Mouse (Mus musculus): Measurements from ENCODE around the gene Pkib. TPM values are rescaled to one million over a fixed set of nuclear protein-coding genes. Genes with fewer than 3 reads are reported as not detected.

Gene Pkib
- polyA plus RNA-seq, 1 experiment from 2014 or later: 2.3 TPM

- H3K4me2 ChIP-seq (ENCODE audit: low read depth, low read length): no peak overlapping the region
- DNase-seq (ENCODE audit: low spot score) (no peak), ATAC-seq (replicated peaks; ENCODE audit: insufficient number of reproducible peaks, low FRiP score, low TSS enrichment, low read depth) (no peak)
- H3K9ac ChIP-seq (replicated peaks; ENCODE audit: low read length): no peak overlapping the region
- 85% methylated on average over 2 of the region's 2 CpGs for WGBS
- H3K4me3 ChIP-seq (ENCODE audit: low read depth, low read length): no peak overlapping the region
- H3K9me3 ChIP-seq (replicated peaks; ENCODE audit: control insufficient read depth, low read length): no peaks in the 10 kb centered on the region
- no peaks in the 10 kb centered on the region for H3K4me1 ChIP-seq (ENCODE audit: control insufficient read depth, insufficient read depth, low read length)
- H3K27ac ChIP-seq (replicated peaks; ENCODE audit: low read depth, low read length): no peak overlapping the region
- no peaks in the 10 kb centered on the region for H3K27me3 ChIP-seq (ENCODE audit: control insufficient read depth, insufficient read depth, low read length)
- H3K36me3 ChIP-seq (replicated peaks; ENCODE audit: control insufficient read depth, insufficient read depth, low read depth, low read length): no peaks in the 10 kb centered on the region
Measured at GRCm38 (mm10) chr10:57755201-57755736, 123.5 kb downstream of the Pkib start.

GRCm38 (mm10) chr10:57758999-57759398 is 127.2 kb downstream of the Pkib start:
- no peak for ATAC-seq (replicated peaks; ENCODE audit: insufficient number of reproducible peaks, low FRiP score, low TSS enrichment, low read depth)
- H3K27me3 ChIP-seq (ENCODE audit: control insufficient read depth, insufficient read depth, low read length): no peaks in the 10 kb centered on the region
- no peak for DNase-seq (ENCODE audit: low spot score)
- no peak overlapping the region for H3K9ac ChIP-seq (replicated peaks; ENCODE audit: low read length)
- H3K4me3 ChIP-seq (ENCODE audit: low read depth, low read length): no peak overlapping the region
- no peaks in the 10 kb centered on the region for H3K4me1 ChIP-seq (ENCODE audit: control insufficient read depth, insufficient read depth, low read length)
- no peaks in the 10 kb centered on the region for H3K9me3 ChIP-seq (replicated peaks; ENCODE audit: control insufficient read depth, low read length)
- WGBS: 89% methylated on average over 2 of the region's 2 CpGs
- no peaks in the 10 kb centered on the region for H3K36me3 ChIP-seq (replicated peaks; ENCODE audit: control insufficient read depth, insufficient read depth, low read depth, low read length)
- no peak overlapping the region for H3K27ac ChIP-seq (replicated peaks; ENCODE audit: low read depth, low read length)
- H3K4me2 ChIP-seq (ENCODE audit: low read depth, low read length): no peak overlapping the region

- DNase-seq (ENCODE audit: low spot score) (no peak), ATAC-seq (replicated peaks; ENCODE audit: insufficient number of reproducible peaks, low FRiP score, low TSS enrichment, low read depth) (no peak)
- Histone ChIP-seq H3K36me3 (replicated peaks; ENCODE audit: control insufficient read depth, insufficient read depth, low read depth, low read length) (no peaks in the 10 kb centered on the region), H3K27me3 (ENCODE audit: control insufficient read depth, insufficient read depth, low read length) (no peaks in the 10 kb centered on the region), H3K9me3 (replicated peaks; ENCODE audit: control insufficient read depth, low read length) (no peaks in the 10 kb centered on the region), H3K4me2 (ENCODE audit: low read depth, low read length) (no peak overlapping the region), H3K27ac (replicated peaks; ENCODE audit: low read depth, low read length) (no peak overlapping the region), H3K9ac (replicated peaks; ENCODE audit: low read length) (no peak overlapping the region), H3K4me3 (ENCODE audit: low read depth, low read length) (no peak overlapping the region), H3K4me1 (ENCODE audit: control insufficient read depth, insufficient read depth, low read length) (no peaks in the 10 kb centered on the region)
- WGBS: 78% methylated on average over 3 of the region's 3 CpGs
Measured at GRCm38 (mm10) chr10:57760694-57761093, 128.9 kb downstream of the Pkib start.

GRCm38 (mm10) chr10:57763044-57763443 is 131.3 kb downstream of the Pkib start:
- H3K4me3 ChIP-seq (ENCODE audit: low read depth, low read length): no peak overlapping the region
- H3K9me3 ChIP-seq (replicated peaks; ENCODE audit: control insufficient read depth, low read length): no peaks in the 10 kb centered on the region
- no peaks in the 10 kb centered on the region for H3K27me3 ChIP-seq (ENCODE audit: control insufficient read depth, insufficient read depth, low read length)
- H3K9ac ChIP-seq (replicated peaks; ENCODE audit: low read length): no peak overlapping the region
- DNase-seq (ENCODE audit: low spot score): no peak
- H3K4me2 ChIP-seq (ENCODE audit: low read depth, low read length): no peak overlapping the region
- H3K36me3 ChIP-seq (replicated peaks; ENCODE audit: control insufficient read depth, insufficient read depth, low read depth, low read length): no peaks in the 10 kb centered on the region
- ATAC-seq (replicated peaks; ENCODE audit: insufficient number of reproducible peaks, low FRiP score, low TSS enrichment, low read depth): no peak
- WGBS: 51% methylated on average over 1 of the region's 1 CpGs
- no peaks in the 10 kb centered on the region for H3K4me1 ChIP-seq (ENCODE audit: control insufficient read depth, insufficient read depth, low read length)
- H3K27ac ChIP-seq (replicated peaks; ENCODE audit: low read depth, low read length): no peak overlapping the region

- H3K4me3 ChIP-seq (ENCODE audit: low read depth, low read length): no peak overlapping the region
- 48% methylated on average over 12 of the region's 13 CpGs for WGBS
Measured at GRCm38 (mm10) chr10:57783289-57784130, 151.7 kb downstream of the Pkib start.

GRCm38 (mm10) chr10:57784131-57784875 is 152.5 kb downstream of the Pkib start:
- H3K9me3 ChIP-seq (replicated peaks; ENCODE audit: control insufficient read depth, low read length): no peaks in the 10 kb centered on the region
- H3K36me3 ChIP-seq (replicated peaks; ENCODE audit: control insufficient read depth, insufficient read depth, low read depth, low read length): no peaks in the 10 kb centered on the region
- peak; percentile 71 for DNase-seq (ENCODE audit: low spot score)
- peak overlapping the region; percentile 32 for H3K4me2 ChIP-seq (ENCODE audit: low read depth, low read length)
- 0 out of 2 replicates have a peak overlapping the region, but pooled peaks have one; percentile 12 for H3K4me3 ChIP-seq (ENCODE audit: low read depth, low read length)
- 12% methylated on average over 7 of the region's 7 CpGs for WGBS
- H3K27ac ChIP-seq (replicated peaks; ENCODE audit: low read depth, low read length): no peak overlapping the region
- peak; percentile 86 for ATAC-seq (replicated peaks; ENCODE audit: insufficient number of reproducible peaks, low FRiP score, low TSS enrichment, low read depth)
- H3K27me3 ChIP-seq (ENCODE audit: control insufficient read depth, insufficient read depth, low read length): no peaks in the 10 kb centered on the region
- no peak overlapping the region; the same call in 1 of the 2 replicates for H3K9ac ChIP-seq (replicated peaks; ENCODE audit: low read length)
- H3K4me1 ChIP-seq (ENCODE audit: control insufficient read depth, insufficient read depth, low read length): no peaks in the 10 kb centered on the region; the same call in 1 of the 2 replicates

More at GRCm38 (mm10) chr10:57783289-57784130, 151.7 kb downstream of the Pkib start:
- Histone ChIP-seq H3K9ac (replicated peaks; ENCODE audit: low read length) (no peak overlapping the region), H3K36me3 (replicated peaks; ENCODE audit: control insufficient read depth, insufficient read depth, low read depth, low read length) (no peaks in the 10 kb centered on the region), H3K9me3 (replicated peaks; ENCODE audit: control insufficient read depth, low read length) (no peaks in the 10 kb centered on the region), H3K4me1 (ENCODE audit: control insufficient read depth, insufficient read depth, low read length) (no peaks in the 10 kb centered on the region; the same call in 1 of the 2 replicates), H3K27me3 (ENCODE audit: control insufficient read depth, insufficient read depth, low read length) (no peaks in the 10 kb centered on the region), H3K4me2 (ENCODE audit: low read depth, low read length) (no peak overlapping the region), H3K27ac (replicated peaks; ENCODE audit: low read depth, low read length) (no peak overlapping the region)
- DNase-seq (ENCODE audit: low spot score): peak; percentile 3
- ATAC-seq (replicated peaks; ENCODE audit: insufficient number of reproducible peaks, low FRiP score, low TSS enrichment, low read depth): peak; percentile 60; the same call in 1 of the 2 replicates

GRCm38 (mm10) chr10:57784876-57785150 is 153.0 kb downstream of the Pkib start, which contains the start of gene Fabp7:
Fabp7 (plus strand) TSS chr10:57784881.
- Histone ChIP-seq H3K36me3 (replicated peaks; ENCODE audit: control insufficient read depth, insufficient read depth, low read depth, low read length) (no peaks in the 10 kb centered on the region), H3K9me3 (replicated peaks; ENCODE audit: control insufficient read depth, low read length) (no peaks in the 10 kb centered on the region), H3K4me3 (ENCODE audit: low read depth, low read length) (peak within 1 kb of the TSS; percentile 12; the same call in 1 of the 2 replicates), H3K27me3 (ENCODE audit: control insufficient read depth, insufficient read depth, low read length) (no peaks in the 10 kb centered on the region), H3K4me2 (ENCODE audit: low read depth, low read length) (peak within 1 kb of the TSS; percentile 32), H3K27ac (replicated peaks; ENCODE audit: low read depth, low read length) (0 out of 2 replicates have a peak within 1 kb of the TSS, but pooled peaks have one; percentile 3), H3K4me1 (ENCODE audit: control insufficient read depth, insufficient read depth, low read length) (no peaks in the 10 kb centered on the region; the same call in 1 of the 2 replicates), H3K9ac (replicated peaks; ENCODE audit: low read length) (peak within 1 kb of the TSS; percentile 22)
- WGBS: 16% methylated on average over 7 of the region's 7 CpGs
- DNase-seq (ENCODE audit: low spot score) (no peak), ATAC-seq (replicated peaks; ENCODE audit: insufficient number of reproducible peaks, low FRiP score, low TSS enrichment, low read depth) (no peak; the same call in 1 of the 2 replicates)
